Mouse (Mus musculus) stomach, postnatal 0 days (tissue): ENCODE data around the gene Tpra1. TPM values are rescaled to one million over a fixed set of nuclear protein-coding genes. Genes with fewer than 3 reads are reported as not detected.

ENCODE experiments used
- ATAC-seq: fragments of 200-750 bp; cut with Nextera tagmentation; 2 replicates; pipeline ENCODE4 v1.8.0; 2017; ENCODE audit not compliant: low FRiP score, low TSS enrichment
- DNase-seq: peaks from one replicate; pipeline ENCODE4 v3.0.0-alpha.2; 2016; ENCODE audit warnings: low spot score
- H3K27ac ChIP-seq: fragments of 300-500 bp; sonication (generic); replicated peaks from 2 replicates; pipeline ENCODE4 v1.5.1; 2014; ENCODE audit warnings: mild to moderate bottlenecking, control low read depth
- H3K27me3 ChIP-seq: fragments of 300-500 bp; sonication (generic); 2 replicates; pipeline ENCODE4 v1.6.1; 2014; ENCODE audit warnings: low read length; ENCODE audit not compliant: control insufficient read depth, insufficient read depth
- H3K36me3 ChIP-seq: fragments of 300-500 bp; sonication (generic); 2 replicates; pipeline ENCODE4 v1.6.1; 2014; ENCODE audit warnings: low read length, mixed read lengths; ENCODE audit not compliant: control insufficient read depth, insufficient read depth
- H3K4me1 ChIP-seq: fragments of 300-500 bp; sonication (generic); replicated peaks from 2 replicates; pipeline ENCODE4 v1.6.1; 2014; ENCODE audit warnings: antibody characterized with exemption; ENCODE audit not compliant: control insufficient read depth, insufficient read depth
- H3K4me2 ChIP-seq: fragments of 300-500 bp; sonication (generic); replicated peaks from 2 replicates; pipeline ENCODE4 v1.6.1; 2014; ENCODE audit warnings: low read depth, mild to moderate bottlenecking, control low read depth, moderate library complexity
- H3K4me3 ChIP-seq: fragments of 300-500 bp; sonication (generic); 2 replicates; pipeline ENCODE4 v1.5.1; 2014; ENCODE audit warnings: low read depth, low read length, control low read depth
- H3K9ac ChIP-seq: fragments of 300-500 bp; sonication (generic); 2 replicates; pipeline ENCODE4 v1.6.1; 2014; ENCODE audit warnings: mild to moderate bottlenecking, low read length, control low read depth, mixed read lengths
- H3K9me3 ChIP-seq: fragments of 300-500 bp; sonication (generic); 2 replicates; pipeline ENCODE4 v1.6.1; 2016; ENCODE audit warnings: low read length; ENCODE audit not compliant: control insufficient read depth
- CTCF ChIP-seq: IDR thresholded peaks from 2 replicates; pipeline ENCODE4 v1.5.1; 2016; ENCODE audit warnings: antibody characterized with exemption, low read depth, mild to moderate bottlenecking, moderate library complexity
- EP300 ChIP-seq: optimal IDR thresholded peaks from 2 replicates; pipeline ENCODE3; 2016; ENCODE audit warnings: antibody characterized with exemption
- WGBS: fragments of 180-500 bp; shearing (Covaris S2); extraction: QIAGEN DNeasy Blood & Tissue Kit; methylation state at CpG from one replicate; pipeline ENCODE4 v1.1.7; 2014; 5-methylcytosine and 5-hydroxymethylcytosine counted together
- polyA plus RNA-seq: library from polyadenylated mRNA; unstranded; fragments of >200 nt; fragmentation: Nextera tagmentation; extraction: Ambion mirVana; gene quantifications from 2 replicates; pipeline ENCODE4 v1.2.1, GENCODE M21; 2015

Gene Tpra1
- polyA plus RNA-seq, 1 experiment from 2014 or later = 39.8 TPM

DNA sequence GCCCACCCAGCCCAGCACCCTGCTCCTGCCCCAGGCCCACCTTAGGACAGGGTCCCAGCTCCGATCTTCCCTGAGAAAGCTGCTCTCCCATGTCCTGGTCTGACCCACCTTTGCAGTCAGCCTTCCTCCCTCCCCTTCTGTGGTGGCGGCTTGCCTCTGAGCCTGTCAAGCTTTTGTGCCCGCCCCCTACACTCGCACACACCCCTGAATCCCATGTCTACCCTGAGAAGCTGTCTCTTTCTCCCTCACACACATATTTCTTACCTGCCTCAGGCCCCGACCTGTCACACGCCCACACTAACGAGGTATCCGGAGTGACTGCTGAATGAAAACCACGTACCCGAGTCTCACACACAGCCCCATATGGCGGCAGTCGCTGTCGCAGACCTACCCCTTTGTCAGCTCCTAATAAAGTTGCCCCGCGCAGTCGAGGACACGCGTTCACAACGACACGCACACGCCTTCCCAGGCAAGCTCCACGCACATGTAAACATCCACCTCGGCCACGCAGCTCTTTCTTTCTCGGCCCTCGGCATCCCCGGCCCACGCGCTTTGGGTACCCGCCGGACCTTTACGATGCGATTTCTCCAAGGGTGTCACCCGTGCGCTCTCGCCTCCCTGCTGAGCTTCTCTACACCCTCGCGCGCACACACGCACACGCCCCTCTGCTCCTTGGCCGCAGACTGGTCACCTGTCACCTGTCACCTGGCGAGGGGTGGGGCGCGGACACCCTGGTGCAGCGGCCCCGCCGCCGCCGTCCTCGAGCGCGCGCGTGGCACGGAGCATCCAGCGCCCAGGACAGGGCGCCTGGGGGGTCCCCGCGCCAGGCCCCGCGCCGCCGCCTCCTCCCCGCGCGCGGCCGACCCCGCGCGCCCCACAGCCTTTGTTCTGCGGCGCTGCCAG is 27.8 kb upstream of the Tpra1 start:
- H3K9me3 ChIP-seq = no peaks in the 10 kb centered on the region
- TF ChIP-seq EP300 (no peak), CTCF (no peak)
- peak overlapping the region; percentile 68 for H3K9ac ChIP-seq
- H3K36me3 ChIP-seq = no peaks in the 10 kb centered on the region
- H3K4me1 ChIP-seq = no peaks in the 10 kb centered on the region
- ATAC-seq = peak; percentile 48
- no peak overlapping the region; the same call in 1 of the 2 replicates for H3K27ac ChIP-seq
- DNase-seq = peak; percentile 44
- WGBS = 2% methylated on average over 67 of the region's 74 CpGs
- peak overlapping the region; percentile 97 for H3K4me2 ChIP-seq
- H3K27me3 ChIP-seq = no peaks in the 10 kb centered on the region
- H3K4me3 ChIP-seq = peak overlapping the region; percentile 67

- H3K27ac ChIP-seq = no peak within 1 kb of the TSS; the same call in 1 of the 2 replicates
- ATAC-seq = peak; percentile 72
- peak within 1 kb of the TSS; percentile 67 for H3K4me3 ChIP-seq
Measured at GRCm38 (mm10) chr6:88874868-88875508, 27.1 kb upstream of the Tpra1 start, which contains the start of gene Podxl2. Podxl2 (minus strand) TSS chr6:88875044.

DNA sequence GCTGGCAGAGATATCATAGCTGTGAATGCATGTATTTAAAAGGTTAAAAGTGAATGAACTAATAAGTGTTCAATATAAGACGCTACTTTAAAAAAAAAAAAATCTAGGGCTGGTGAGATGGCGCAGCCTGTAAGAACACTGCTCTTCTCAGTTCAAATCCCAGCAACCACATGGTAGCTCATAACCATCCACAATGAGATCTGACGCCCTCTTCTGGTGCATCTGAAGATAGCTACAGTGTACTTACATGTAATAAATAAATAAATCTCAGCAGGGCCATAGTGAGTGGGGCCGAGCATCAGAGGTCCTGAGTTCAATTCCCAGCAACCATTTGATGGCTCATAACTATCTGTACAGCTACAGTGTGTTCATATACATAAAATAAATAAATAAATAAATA is 22.6 kb upstream of the Tpra1 start:
- no peak overlapping the region for H3K4me2 ChIP-seq
- WGBS = 64% methylated on average over 4 of the region's 4 CpGs
- DNase-seq = no peak
- H3K36me3 ChIP-seq = peaks cover 6% of the 10 kb centered on the region; the same call in 1 of the 2 replicates
- no peaks in the 10 kb centered on the region for H3K27me3 ChIP-seq
- no peak overlapping the region for H3K27ac ChIP-seq
- no peaks in the 10 kb centered on the region for H3K9me3 ChIP-seq
- H3K4me3 ChIP-seq = no peak overlapping the region
- no peaks in the 10 kb centered on the region for H3K4me1 ChIP-seq
- peak; percentile 43; the same call in 1 of the 2 replicates for TF ChIP-seq CTCF
- TF ChIP-seq EP300 = no peak
- no peak overlapping the region for H3K9ac ChIP-seq
- no peak for ATAC-seq

More at GRCm38 (mm10) chr6:88874868-88875508, 27.1 kb upstream of the Tpra1 start, which contains the start of gene Podxl2:
- H3K4me1 ChIP-seq = no peaks in the 10 kb centered on the region
- no peaks in the 10 kb centered on the region for H3K9me3 ChIP-seq
- 7% methylated on average over 47 of the region's 63 CpGs for WGBS
- TF ChIP-seq EP300 (no peak), CTCF (no peak)
- H3K4me2 ChIP-seq = peak within 1 kb of the TSS; percentile 97
- H3K9ac ChIP-seq = peak within 1 kb of the TSS; percentile 68
- peak; percentile 71 for DNase-seq
- H3K27me3 ChIP-seq = no peaks in the 10 kb centered on the region
- no peaks in the 10 kb centered on the region for H3K36me3 ChIP-seq

GRCm38 (mm10) chr6:88881334-88881733 is 20.7 kb upstream of the Tpra1 start:
- H3K4me3 ChIP-seq = no peak overlapping the region
- WGBS = 71% methylated on average over 7 of the region's 7 CpGs
- ATAC-seq (no peak), DNase-seq (no peak)
- H3K9me3 ChIP-seq = no peaks in the 10 kb centered on the region
- H3K27ac ChIP-seq = no peak overlapping the region
- no peak overlapping the region for H3K4me2 ChIP-seq
- H3K4me1 ChIP-seq = no peaks in the 10 kb centered on the region
- no peaks in the 10 kb centered on the region for H3K27me3 ChIP-seq
- TF ChIP-seq EP300 = no peak
- no peak for TF ChIP-seq CTCF
- H3K9ac ChIP-seq = no peak overlapping the region
- peaks cover 6% of the 10 kb centered on the region; the same call in 1 of the 2 replicates for H3K36me3 ChIP-seq

- no peak for DNase-seq
- 80% methylated on average over 10 of the region's 10 CpGs for WGBS
- Histone ChIP-seq H3K9ac (no peak overlapping the region), H3K36me3 (peaks cover 15% of the 10 kb centered on the region), H3K4me3 (no peak overlapping the region), H3K9me3 (no peaks in the 10 kb centered on the region), H3K27me3 (no peaks in the 10 kb centered on the region), H3K27ac (no peak overlapping the region), H3K4me2 (no peak overlapping the region), H3K4me1 (no peaks in the 10 kb centered on the region)
- TF ChIP-seq CTCF (no peak), EP300 (no peak)
- ATAC-seq = no peak
Measured at GRCm38 (mm10) chr6:88884195-88884594, 17.9 kb upstream of the Tpra1 start.
